Mouse (Mus musculus): ENCODE results near the gene Nek10. TPM values are rescaled to one million over a fixed set of nuclear protein-coding genes. Genes with fewer than 3 reads are reported as not detected.

The Nek10 gene
- total and polyA plus RNA-seq, 3 experiments = 0.04 to 0.31 (median 0.18) TPM

- Histone ChIP-seq H3K27me3 (ENCODE audit: control insufficient read depth, insufficient read depth, low read length) (no peaks in the 10 kb centered on the region), H3K4me3 (no peak overlapping the region), H3K79me2 (replicated peaks; ENCODE audit: control insufficient read depth, insufficient read depth, low read length) (no peaks in the 10 kb centered on the region), H3K4me1 (ENCODE audit: control insufficient read depth, insufficient read depth, low read length) (no peaks in the 10 kb centered on the region), H3K27ac (no peak overlapping the region), H3K36me3 (ENCODE audit: control insufficient read depth, insufficient read depth, low read length) (no peaks in the 10 kb centered on the region), H3K9ac (ENCODE audit: low read depth, low read length) (no peak overlapping the region)
- TF ChIP-seq POLR2A (IDR thresholded peaks at IDR 0.05; ENCODE audit: insufficient read depth, low read depth, low read length) (no peak), CTCF (IDR thresholded peaks at IDR 0.05) (no peak), EP300 (IDR thresholded peaks at IDR 0.05; ENCODE audit: insufficient read depth, low read depth, low read length) (no peak)
- 69% methylated on average over 5 of the region's 5 CpGs for WGBS
- DNase-seq = no peak
- intact Hi-C loops (cut with DNase I) = loop anchor here (1.0 to 5.0 kb wide), 2 partner anchors 42 to 423 kb away; no protein-coding TSS in a partner anchor
Observed at GRCm38 (mm10) chr14:14905530-14905852, 102.3 kb downstream of the Nek10 start.

DNA sequence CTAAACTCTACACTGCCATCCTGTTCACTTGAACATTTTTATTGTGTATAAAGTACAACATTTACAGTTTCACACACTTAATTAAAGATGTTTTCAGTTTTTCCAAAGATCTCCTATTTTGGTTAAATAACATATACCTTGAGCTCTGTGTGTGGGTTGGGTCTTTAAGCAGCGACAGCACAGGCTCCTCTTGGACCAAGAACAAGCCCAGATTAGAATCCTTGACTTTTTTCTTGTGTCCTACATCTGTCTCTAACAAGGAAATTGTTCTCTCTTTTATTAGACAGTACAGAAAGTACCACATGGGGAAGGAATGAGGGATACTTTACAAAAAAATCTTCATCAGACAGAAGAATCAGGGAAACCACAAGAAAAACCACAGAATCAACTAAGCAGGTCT is 122.4 kb downstream of the Nek10 start:
- Histone ChIP-seq H3K9ac (ENCODE audit: low read depth, low read length) (no peak overlapping the region), H3K4me1 (ENCODE audit: control insufficient read depth, insufficient read depth, low read length) (no peaks in the 10 kb centered on the region), H3K4me3 (no peak overlapping the region), H3K79me2 (replicated peaks; ENCODE audit: control insufficient read depth, insufficient read depth, low read length) (no peaks in the 10 kb centered on the region), H3K27ac (no peak overlapping the region), H3K36me3 (ENCODE audit: control insufficient read depth, insufficient read depth, low read length) (no peaks in the 10 kb centered on the region), H3K27me3 (ENCODE audit: control insufficient read depth, insufficient read depth, low read length) (no peaks in the 10 kb centered on the region)
- 40% methylated on average over 1 of the region's 1 CpGs for WGBS
- DNase-seq = no peak
- intact Hi-C loops (cut with DNase I) = no loop called here
- TF ChIP-seq CTCF (IDR thresholded peaks at IDR 0.05) (no peak), POLR2A (IDR thresholded peaks at IDR 0.05; ENCODE audit: insufficient read depth, low read depth, low read length) (no peak), EP300 (IDR thresholded peaks at IDR 0.05; ENCODE audit: insufficient read depth, low read depth, low read length) (no peak)

DNA sequence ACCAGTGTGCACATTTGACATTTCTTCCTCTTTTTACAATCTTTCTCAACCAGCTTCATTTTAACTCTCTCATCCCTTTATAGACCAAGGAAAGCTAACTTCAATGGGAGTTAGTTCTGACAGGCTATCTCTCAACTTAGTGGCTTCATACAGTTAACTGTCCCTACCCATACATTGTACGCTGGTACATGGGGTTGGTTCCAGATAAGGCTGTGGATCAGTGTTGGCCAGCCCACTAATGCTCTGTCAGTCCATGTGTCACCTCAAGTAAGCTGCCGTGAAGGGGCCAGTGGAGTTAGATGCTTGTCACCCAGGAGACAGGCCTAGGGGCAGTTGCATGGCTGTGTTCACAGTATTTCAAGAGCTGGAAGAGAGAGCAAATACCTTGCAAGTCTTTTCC is 124.3 kb downstream of the Nek10 start:
- Histone ChIP-seq H3K79me2 (replicated peaks; ENCODE audit: control insufficient read depth, insufficient read depth, low read length) (no peaks in the 10 kb centered on the region), H3K9ac (ENCODE audit: low read depth, low read length) (no peak overlapping the region), H3K27me3 (ENCODE audit: control insufficient read depth, insufficient read depth, low read length) (no peaks in the 10 kb centered on the region), H3K36me3 (ENCODE audit: control insufficient read depth, insufficient read depth, low read length) (no peaks in the 10 kb centered on the region), H3K27ac (no peak overlapping the region), H3K4me1 (ENCODE audit: control insufficient read depth, insufficient read depth, low read length) (no peaks in the 10 kb centered on the region), H3K4me3 (no peak overlapping the region)
- intact Hi-C loops (cut with DNase I) = no loop called here
- 66% methylated on average over 2 of the region's 2 CpGs for WGBS
- TF ChIP-seq EP300 (IDR thresholded peaks at IDR 0.05; ENCODE audit: insufficient read depth, low read depth, low read length) = no peak
- no peak for TF ChIP-seq CTCF (IDR thresholded peaks at IDR 0.05)
- TF ChIP-seq POLR2A (IDR thresholded peaks at IDR 0.05; ENCODE audit: insufficient read depth, low read depth, low read length) = no peak
- no peak for DNase-seq

- H3K4me3 ChIP-seq = no peak overlapping the region
- no peaks in the 10 kb centered on the region for H3K79me2 ChIP-seq (replicated peaks; ENCODE audit: control insufficient read depth, insufficient read depth, low read length)
- no peaks in the 10 kb centered on the region for H3K4me1 ChIP-seq (ENCODE audit: control insufficient read depth, insufficient read depth, low read length)
- no peak for DNase-seq
- H3K27me3 ChIP-seq (ENCODE audit: control insufficient read depth, insufficient read depth, low read length) = no peaks in the 10 kb centered on the region
- WGBS = 52% methylated on average over 2 of the region's 2 CpGs
- no peak overlapping the region for H3K9ac ChIP-seq (ENCODE audit: low read depth, low read length)
- intact Hi-C loops (cut with DNase I) = no loop called here
- no peak for TF ChIP-seq POLR2A (IDR thresholded peaks at IDR 0.05; ENCODE audit: insufficient read depth, low read depth, low read length)
- TF ChIP-seq EP300 (IDR thresholded peaks at IDR 0.05; ENCODE audit: insufficient read depth, low read depth, low read length) = no peak
- TF ChIP-seq CTCF (IDR thresholded peaks at IDR 0.05) = no peak
- no peak overlapping the region for H3K27ac ChIP-seq
- no peaks in the 10 kb centered on the region for H3K36me3 ChIP-seq (ENCODE audit: control insufficient read depth, insufficient read depth, low read length)
Observed at GRCm38 (mm10) chr14:14934977-14935376, 131.8 kb downstream of the Nek10 start.

DNA sequence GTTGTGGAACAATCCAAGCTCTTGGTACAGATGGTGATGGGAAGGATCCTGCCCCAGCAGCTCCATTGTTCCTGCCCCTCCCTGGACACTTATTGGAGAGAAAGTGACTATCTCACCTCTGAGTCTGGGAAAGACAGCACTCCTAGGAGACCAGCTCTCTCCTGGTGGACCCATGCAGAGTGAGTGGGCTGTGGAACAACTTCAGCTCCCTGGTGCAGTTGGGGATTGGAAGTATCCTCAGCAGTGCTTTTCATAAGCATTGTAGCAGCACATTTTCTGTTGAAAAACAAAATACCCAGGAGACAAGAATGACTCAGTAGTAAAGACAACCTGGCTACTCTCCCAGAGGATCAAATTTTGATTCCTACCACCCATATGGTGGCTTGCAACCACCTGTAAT is 142.7 kb downstream of the Nek10 start:
- Histone ChIP-seq H3K4me1 (ENCODE audit: control insufficient read depth, insufficient read depth, low read length) (no peaks in the 10 kb centered on the region), H3K36me3 (ENCODE audit: control insufficient read depth, insufficient read depth, low read length) (no peaks in the 10 kb centered on the region), H3K4me3 (no peak overlapping the region), H3K27me3 (ENCODE audit: control insufficient read depth, insufficient read depth, low read length) (no peaks in the 10 kb centered on the region), H3K9ac (ENCODE audit: low read depth, low read length) (no peak overlapping the region), H3K79me2 (replicated peaks; ENCODE audit: control insufficient read depth, insufficient read depth, low read length) (no peaks in the 10 kb centered on the region), H3K27ac (no peak overlapping the region)
- no peak for DNase-seq
- TF ChIP-seq POLR2A (IDR thresholded peaks at IDR 0.05; ENCODE audit: insufficient read depth, low read depth, low read length) = no peak
- TF ChIP-seq EP300 (IDR thresholded peaks at IDR 0.05; ENCODE audit: insufficient read depth, low read depth, low read length) = no peak
- no peak for TF ChIP-seq CTCF (IDR thresholded peaks at IDR 0.05)
- intact Hi-C loops (cut with DNase I) = no loop called here

DNA sequence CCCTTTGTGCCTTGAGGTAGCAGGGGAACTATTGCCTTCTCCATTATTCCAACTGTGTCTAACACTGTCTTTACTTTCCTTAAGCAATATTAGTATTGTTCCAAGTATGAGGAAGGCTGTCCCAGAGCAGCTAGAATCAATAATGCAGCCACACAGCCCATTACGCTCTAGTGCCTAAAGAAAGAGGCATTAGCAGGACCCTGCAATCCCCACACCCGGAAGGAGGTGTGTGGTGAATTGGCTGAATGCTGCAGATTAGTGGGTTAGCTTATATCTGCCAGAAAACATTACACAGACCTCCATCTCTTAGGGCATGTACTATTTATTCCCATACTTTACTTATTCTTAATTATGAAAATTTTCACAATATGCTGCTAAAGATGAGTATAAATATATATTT is 145.8 kb downstream of the Nek10 start:
- H3K9ac ChIP-seq (ENCODE audit: low read depth, low read length) = no peak overlapping the region
- H3K36me3 ChIP-seq (ENCODE audit: control insufficient read depth, insufficient read depth, low read length) = no peaks in the 10 kb centered on the region
- H3K27ac ChIP-seq = no peak overlapping the region
- H3K27me3 ChIP-seq (ENCODE audit: control insufficient read depth, insufficient read depth, low read length) = no peaks in the 10 kb centered on the region
- H3K79me2 ChIP-seq (replicated peaks; ENCODE audit: control insufficient read depth, insufficient read depth, low read length) = no peaks in the 10 kb centered on the region
- WGBS = 80% methylated on average over 2 of the region's 2 CpGs
- H3K4me3 ChIP-seq = no peak overlapping the region
- H3K4me1 ChIP-seq (ENCODE audit: control insufficient read depth, insufficient read depth, low read length) = no peaks in the 10 kb centered on the region
- no peak for TF ChIP-seq CTCF (IDR thresholded peaks at IDR 0.05)
- TF ChIP-seq POLR2A (IDR thresholded peaks at IDR 0.05; ENCODE audit: insufficient read depth, low read depth, low read length) = no peak
- intact Hi-C loops (cut with DNase I) = no loop called here
- DNase-seq = no peak

All from heart, adult 2 months (tissue).